Mouse (Mus musculus) CH12.LX (cell line): ENCODE measurements around the gene Phf14.

Experiments
- CTCF ChIP-seq, 2 experiments: IDR thresholded peaks in 1 of 2; conservative IDR thresholded peaks in 1 of 2; 2 replicates each; pipeline ENCODE4 v1.5.1; 2011 to 2012; ENCODE audit warnings: low read depth in 2 of 2, low read length in 2 of 2, improper control_type of control experiment in 1 of 2, inconsistent platforms in 1 of 2, mild to moderate bottlenecking in 1 of 2, moderate library complexity in 1 of 2
- GABPA ChIP-seq: IDR thresholded peaks from 2 replicates; pipeline ENCODE4 v1.6.1; 2012; ENCODE audit warnings: low read depth, low read length, improper control_type of control experiment, inconsistent platforms; ENCODE audit not compliant: insufficient replicate concordance
- HCFC1 ChIP-seq: IDR thresholded peaks from 2 replicates; pipeline ENCODE4 v1.6.1; 2012; ENCODE audit warnings: low read depth, mild to moderate bottlenecking, inconsistent platforms, low read length, improper control_type of control experiment
- IRF4 ChIP-seq: IDR thresholded peaks from 2 replicates; pipeline ENCODE4 v1.6.1; 2014; ENCODE audit warnings: low read depth, mild to moderate bottlenecking, inconsistent platforms, low read length, improper control_type of control experiment
- JUN ChIP-seq: IDR thresholded peaks from 2 replicates; pipeline ENCODE4 v1.6.1; 2011; ENCODE audit warnings: low read depth, mild to moderate bottlenecking, low read length, improper control_type of control experiment, moderate library complexity; ENCODE audit not compliant: insufficient read depth
- MAX ChIP-seq: IDR thresholded peaks from 2 replicates; pipeline ENCODE4 v1.6.1; 2011; ENCODE audit warnings: low read length, improper control_type of control experiment
- MAZ ChIP-seq: IDR thresholded peaks from 2 replicates; pipeline ENCODE4 v1.6.1; 2012; ENCODE audit warnings: low read depth, mild to moderate bottlenecking, inconsistent platforms, low read length, improper control_type of control experiment, moderate library complexity
- PAX5 ChIP-seq: IDR thresholded peaks from 2 replicates; pipeline ENCODE4 v1.6.1; 2012; ENCODE audit warnings: low read length, inconsistent platforms, mixed read lengths
- POLR2A ChIP-seq: IDR thresholded peaks from 2 replicates; pipeline ENCODE4 v1.6.1; 2011; ENCODE audit warnings: low read depth, mild to moderate bottlenecking, improper control_type of control experiment, low read length
- RCOR1 ChIP-seq: conservative IDR thresholded peaks from 2 replicates; pipeline ENCODE4 v1.6.1; 2012; ENCODE audit warnings: low read depth, mild to moderate bottlenecking, inconsistent platforms, low read length, improper control_type of control experiment
- SIN3A ChIP-seq: IDR thresholded peaks from 2 replicates; pipeline ENCODE4 v1.6.1; 2012; ENCODE audit warnings: low read length, improper control_type of control experiment, inconsistent platforms
- USF1 ChIP-seq: IDR thresholded peaks from 2 replicates; pipeline ENCODE4 v1.6.1; 2014; ENCODE audit warnings: low read depth, mild to moderate bottlenecking, inconsistent platforms, low read length, improper control_type of control experiment
- USF2 ChIP-seq: conservative IDR thresholded peaks from 2 replicates; pipeline ENCODE4 v1.6.1; 2011; ENCODE audit warnings: low read depth, low read length, improper control_type of control experiment
- ZNF384 ChIP-seq: IDR thresholded peaks from 2 replicates; pipeline ENCODE4 v1.6.1; 2012; ENCODE audit warnings: low read depth, low read length, improper control_type of control experiment, inconsistent platforms

DNA sequence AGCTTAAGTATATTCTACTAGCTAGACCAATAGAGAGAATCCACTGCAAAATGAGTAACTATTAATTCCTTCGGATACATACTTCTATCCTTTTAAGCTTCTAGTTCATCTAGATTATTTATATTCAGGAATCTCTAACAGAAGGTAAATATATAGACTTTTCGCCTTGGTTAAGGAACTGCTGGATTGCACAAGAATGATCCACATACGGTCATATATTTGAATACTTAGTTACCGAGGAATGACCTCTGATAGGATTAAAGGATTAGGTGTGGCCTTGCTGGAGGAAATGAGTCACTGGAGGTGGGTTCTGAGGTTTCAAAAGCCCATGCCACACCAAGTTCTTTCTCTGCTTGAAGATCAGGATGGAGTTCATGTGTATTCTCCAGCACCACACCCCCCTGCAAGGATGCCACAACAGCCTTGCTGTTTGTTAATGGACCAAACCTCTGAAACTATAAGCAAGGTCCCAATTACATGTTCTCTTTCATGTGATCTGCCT lies 6.7 kb upstream of the Phf14 start:
- no peak for TF ChIP-seq CTCF (conservative IDR thresholded peaks at IDR 0.05 in 1 of 2, IDR thresholded peaks at IDR 0.05 in 1 of 2; ENCODE audit: low read depth in 2 of 2, low read length in 2 of 2)
- no peak for TF ChIP-seq POLR2A
- TF ChIP-seq PAX5 = no peak
- TF ChIP-seq RCOR1 = no peak
- no peak for TF ChIP-seq USF2
- no peak for TF ChIP-seq JUN
- TF ChIP-seq MAX = no peak
- no peak for TF ChIP-seq SIN3A
- TF ChIP-seq HCFC1 = no peak
- no peak for TF ChIP-seq GABPA
- TF ChIP-seq USF1 = no peak
- TF ChIP-seq MAZ = no peak
- TF ChIP-seq ZNF384 = no peak
- TF ChIP-seq IRF4 = no peak
